11 mouse cellular contexts compared by ENCODE assay signal in the genomic region with DNA sequence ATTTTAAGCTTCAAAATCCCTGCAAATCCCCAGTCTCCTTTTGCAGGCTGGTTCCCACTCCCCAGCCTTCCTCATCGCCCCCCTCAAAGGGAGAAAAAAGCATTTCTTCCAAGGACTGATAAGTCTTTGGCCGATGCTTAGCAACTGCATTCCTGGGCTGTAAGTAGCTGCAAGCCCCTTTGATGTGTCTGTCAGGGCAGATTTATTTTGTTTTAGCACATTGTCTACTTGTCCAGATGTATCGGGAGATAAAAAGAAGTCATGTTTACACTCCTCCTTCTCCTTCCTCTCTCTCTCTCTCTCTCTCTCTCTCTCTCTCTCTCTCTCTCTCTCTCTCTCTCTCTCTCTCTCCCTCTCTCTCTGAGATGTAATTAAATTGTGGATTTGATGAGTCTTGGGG.
A peak's percentile ranks its signal among the peaks of the same experiment; 100 is the strongest.
DNase-seq lines count a peak whose midpoint lies in the region; ATAC-seq and TF ChIP-seq lines count a peak whose summit lies in the region.
"Had no signal": no experiment of that assay in that cellular context is flagged by ENCODE, and none has a peak within 500 bp of the region (broad histone marks: within the 10 kb centered on the region; RNA-seq: fewer than 3 reads in every experiment).

No protein-coding gene starts in this region.

- no peaks in the 10 kb centered on the region for H3K36me3 ChIP-seq in forebrain, embryonic 10.5 days (replicated peaks)
- no peaks in the 10 kb centered on the region for H3K36me3 ChIP-seq in forebrain, embryonic 16.5 days (ENCODE audit: control insufficient read depth, insufficient read depth)
- H3K36me3 ChIP-seq in lung, embryonic 14.5 days (ENCODE audit: insufficient read depth) = no peaks in the 10 kb centered on the region
- H3K36me3 ChIP-seq in intestine, embryonic 15.5 days = no peaks in the 10 kb centered on the region
- H3K36me3 ChIP-seq in stomach, embryonic 14.5 days (ENCODE audit: control insufficient read depth, insufficient read depth, low read length) = no peaks in the 10 kb centered on the region

- H3K4me3 ChIP-seq in forebrain, embryonic 10.5 days = peak overlapping the region; percentile 41
- H3K4me3 ChIP-seq in forebrain, embryonic 16.5 days (replicated peaks; ENCODE audit: low read length) = no peak overlapping the region
- no peak overlapping the region for H3K4me3 ChIP-seq in lung, embryonic 14.5 days (ENCODE audit: low read depth, low read length)
- H3K4me3 ChIP-seq in intestine, embryonic 15.5 days (replicated peaks) = no peak overlapping the region
- H3K4me3 ChIP-seq in stomach, embryonic 14.5 days (ENCODE audit: low read depth, low read length) = no peak overlapping the region
- H3K4me3 ChIP-seq: megakaryocyte, embryonic 14.5 days had no signal

- 5% methylated on average over 3 of the region's 3 CpGs for WGBS in forebrain, embryonic 10.5 days
- 10% methylated on average over 3 of the region's 3 CpGs for WGBS in forebrain, embryonic 16.5 days
- WGBS in lung, embryonic 14.5 days = 6% methylated on average over 3 of the region's 3 CpGs
- 19% methylated on average over 3 of the region's 3 CpGs for WGBS in intestine, embryonic 15.5 days
- 10% methylated on average over 3 of the region's 3 CpGs for WGBS in stomach, embryonic 14.5 days

- peak overlapping the region; percentile 84 for H3K27ac ChIP-seq in forebrain, embryonic 10.5 days
- no peak overlapping the region for H3K27ac ChIP-seq in forebrain, embryonic 16.5 days (ENCODE audit: low read length)
- H3K27ac ChIP-seq in lung, embryonic 14.5 days (ENCODE audit: low read depth) = peak overlapping the region; percentile 81
- H3K27ac ChIP-seq in intestine, embryonic 15.5 days = 0 out of 2 replicates have a peak overlapping the region, but pooled peaks have one; percentile 52
- H3K27ac ChIP-seq in stomach, embryonic 14.5 days (ENCODE audit: low read length) = peak overlapping the region; percentile 2; the same call in 1 of the 2 replicates

- peaks cover 66% of the 10 kb centered on the region for H3K4me1 ChIP-seq in forebrain, embryonic 10.5 days
- H3K4me1 ChIP-seq in forebrain, embryonic 16.5 days (replicated peaks; ENCODE audit: control insufficient read depth, insufficient read depth, low read length) = peaks cover 8% of the 10 kb centered on the region; the same call in 1 of the 2 replicates
- peaks cover 33% of the 10 kb centered on the region for H3K4me1 ChIP-seq in lung, embryonic 14.5 days (ENCODE audit: insufficient read depth)
- H3K4me1 ChIP-seq in intestine, embryonic 15.5 days (replicated peaks) = peaks cover 24% of the 10 kb centered on the region
- H3K4me1 ChIP-seq in stomach, embryonic 14.5 days (ENCODE audit: control insufficient read depth, insufficient read depth, low read length) = peaks cover 30% of the 10 kb centered on the region

- no peak overlapping the region for H3K9ac ChIP-seq in forebrain, embryonic 16.5 days (replicated peaks; ENCODE audit: low read depth, low read length)
- H3K9ac ChIP-seq in lung, embryonic 14.5 days = no peak overlapping the region
- H3K9ac ChIP-seq in intestine, embryonic 15.5 days = no peak overlapping the region
- H3K9ac ChIP-seq in stomach, embryonic 14.5 days (replicated peaks; ENCODE audit: low read depth, low read length) = no peak overlapping the region

- H3K27me3 ChIP-seq in forebrain, embryonic 10.5 days (ENCODE audit: poor library complexity, severe bottlenecking) = peaks cover 55% of the 10 kb centered on the region
- H3K27me3 ChIP-seq in forebrain, embryonic 16.5 days (replicated peaks; ENCODE audit: control insufficient read depth, insufficient read depth, low read length) = peaks cover 16% of the 10 kb centered on the region
- no peaks in the 10 kb centered on the region for H3K27me3 ChIP-seq in lung, embryonic 14.5 days (ENCODE audit: insufficient read depth, low read length)
- no peaks in the 10 kb centered on the region for H3K27me3 ChIP-seq in intestine, embryonic 15.5 days (replicated peaks)
- H3K27me3 ChIP-seq in stomach, embryonic 14.5 days (ENCODE audit: control insufficient read depth, insufficient read depth, low read length) = no peaks in the 10 kb centered on the region

- no peak for TF ChIP-seq CTCF in lung, embryonic 14.5 days (IDR thresholded peaks at IDR 0.05; ENCODE audit: low read depth)

- no peaks in the 10 kb centered on the region for H3K9me3 ChIP-seq in forebrain, embryonic 10.5 days
- H3K9me3 ChIP-seq in forebrain, embryonic 16.5 days (ENCODE audit: control insufficient read depth, low read length) = no peaks in the 10 kb centered on the region
- no peaks in the 10 kb centered on the region for H3K9me3 ChIP-seq in lung, embryonic 14.5 days (ENCODE audit: low read depth, low read length)
- no peaks in the 10 kb centered on the region for H3K9me3 ChIP-seq in intestine, embryonic 15.5 days
- H3K9me3 ChIP-seq in stomach, embryonic 14.5 days (ENCODE audit: control insufficient read depth, low read depth, low read length) = no peaks in the 10 kb centered on the region
- H3K9me3 ChIP-seq: megakaryocyte, embryonic 14.5 days had no signal

- no peak for DNase-seq in forebrain, embryonic 10.5 days (ENCODE audit: extremely low spot score, low spot score)
- peak; percentile 83 for DNase-seq in lung, embryonic 14.5 days
- DNase-seq in lung, adult 18-20 months = no peak
- no peak for DNase-seq in gastrocnemius, adult 8-10 months (ENCODE audit: low spot score in 2 of 2)
- DNase-seq in urinary bladder, postnatal 4 days (ENCODE audit: low spot score in 2 of 2) = no peak
- DNase-seq: cerebellum, adult 9-10 months; gastrocnemius, postnatal 14 days had no signal

- no peak overlapping the region for H3K4me2 ChIP-seq in forebrain, embryonic 16.5 days (ENCODE audit: low read length)
- H3K4me2 ChIP-seq in lung, embryonic 14.5 days = peak overlapping the region; percentile 50
- H3K4me2 ChIP-seq in intestine, embryonic 15.5 days (replicated peaks) = no peak overlapping the region
- no peak overlapping the region for H3K4me2 ChIP-seq in stomach, embryonic 14.5 days (replicated peaks; ENCODE audit: low read depth, low read length)

- ATAC-seq in forebrain, embryonic 16.5 days = no peak
- peak; percentile 47; the same call in 1 of the 2 replicates for ATAC-seq in lung, embryonic 14.5 days (ENCODE audit: insufficient read depth)
- no peak for ATAC-seq in intestine, embryonic 15.5 days
- no peak for ATAC-seq in stomach, embryonic 14.5 days (ENCODE audit: insufficient number of reproducible peaks, insufficient read depth, low FRiP score, low read depth)
